Mouse (Mus musculus) embryonic facial prominence, embryonic 10.5 days (tissue): ENCODE results near the gene Tom1. TPM values are rescaled to one million over a fixed set of nuclear protein-coding genes. Genes with fewer than 3 reads are reported as not detected.

Experiments used
- DNase-seq: peaks from one replicate; pipeline ENCODE4 v3.0.0-alpha.2; 2017; ENCODE audit warnings: low spot score
- H3K27ac ChIP-seq: fragments of 300-500 bp; sonication (generic); replicated peaks from 2 replicates; pipeline ENCODE4 v1.5.1; 2016; ENCODE audit warnings: mild to moderate bottlenecking
- H3K27me3 ChIP-seq: fragments of 300-500 bp; sonication (generic); replicated peaks from 2 replicates; pipeline ENCODE4 v1.6.1; 2016; ENCODE audit warnings: low read depth, mild to moderate bottlenecking; ENCODE audit not compliant: poor library complexity, severe bottlenecking
- H3K36me3 ChIP-seq: fragments of 300-500 bp; sonication (generic); replicated peaks from 2 replicates; pipeline ENCODE4 v1.6.1; 2016; ENCODE audit warnings: mild to moderate bottlenecking, moderate library complexity
- H3K4me1 ChIP-seq: fragments of 300-500 bp; sonication (generic); 2 replicates; pipeline ENCODE4 v1.6.1; 2016
- H3K4me3 ChIP-seq: fragments of 300-500 bp; sonication (generic); 2 replicates; pipeline ENCODE4 v1.5.1; 2016; ENCODE audit warnings: mild to moderate bottlenecking, moderate library complexity
- H3K9me3 ChIP-seq: fragments of 300-500 bp; sonication (generic); 2 replicates; pipeline ENCODE4 v1.6.1; 2016; ENCODE audit warnings: mild to moderate bottlenecking
- WGBS: fragments of 180-500 bp; shearing (Covaris S2); methylation state at CpG from one replicate; pipeline ENCODE4 v1.1.7; 2016; 5-methylcytosine and 5-hydroxymethylcytosine counted together
- polyA plus RNA-seq: library from polyadenylated mRNA; unstranded; fragments of >200 nt; fragmentation: Nextera tagmentation; extraction: Ambion mirVana; gene quantifications from 2 replicates; pipeline ENCODE4 v1.2.1, GENCODE M21; 2016

The Tom1 gene
- polyA plus RNA-seq, 1 experiment from 2014 or later = 32.3 TPM

- no peak for DNase-seq
- peaks cover 10% of the 10 kb centered on the region for H3K4me1 ChIP-seq
- H3K27me3 ChIP-seq = no peaks in the 10 kb centered on the region
- no peaks in the 10 kb centered on the region for H3K36me3 ChIP-seq
- H3K27ac ChIP-seq = no peak overlapping the region
- H3K4me3 ChIP-seq = no peak overlapping the region
- H3K9me3 ChIP-seq = no peaks in the 10 kb centered on the region
- WGBS = 85% methylated on average over 6 of the region's 6 CpGs
Observed at GRCm38 (mm10) chr8:75082181-75082805, 48.8 kb downstream of the Tom1 start.

- peaks cover 11% of the 10 kb centered on the region for H3K4me1 ChIP-seq
- H3K4me3 ChIP-seq = peak overlapping the region; percentile 52
- H3K27ac ChIP-seq = peak overlapping the region; percentile 65
- H3K36me3 ChIP-seq = no peaks in the 10 kb centered on the region
- H3K27me3 ChIP-seq = no peaks in the 10 kb centered on the region
- peak; percentile 94 for DNase-seq
- WGBS = 7% methylated on average over 17 of the region's 17 CpGs
- no peaks in the 10 kb centered on the region for H3K9me3 ChIP-seq
Observed at GRCm38 (mm10) chr8:75083846-75084245, 50.3 kb downstream of the Tom1 start.

- Histone ChIP-seq H3K9me3 (no peaks in the 10 kb centered on the region), H3K36me3 (no peaks in the 10 kb centered on the region), H3K4me1 (peaks cover 18% of the 10 kb centered on the region), H3K27me3 (no peaks in the 10 kb centered on the region), H3K4me3 (peak overlapping the region; percentile 52; the same call in 1 of the 2 replicates), H3K27ac (peak overlapping the region; percentile 65)
- no peak for DNase-seq
- 79% methylated on average over 3 of the region's 3 CpGs for whole genome bisulfite sequencing
Observed at GRCm38 (mm10) chr8:75084382-75085064, 51.0 kb downstream of the Tom1 start.

- no peak for DNase-seq
- WGBS = 88% methylated on average over 2 of the region's 2 CpGs
- H3K4me1 ChIP-seq = peaks cover 22% of the 10 kb centered on the region
Observed at GRCm38 (mm10) chr8:75086002-75086401, 52.5 kb downstream of the Tom1 start.

GRCm38 (mm10) chr8:75087127-75087526, 53.6 kb downstream of the Tom1 start:
- H3K27ac ChIP-seq = no peak overlapping the region
- H3K36me3 ChIP-seq = no peaks in the 10 kb centered on the region
- 0 out of 2 replicates have a peak, but pooled peaks cover 3% of the 10 kb centered on the region for H3K27me3 ChIP-seq
- H3K4me1 ChIP-seq = peaks cover 22% of the 10 kb centered on the region
- DNase-seq = no peak
- no peaks in the 10 kb centered on the region for H3K9me3 ChIP-seq
- H3K4me3 ChIP-seq = no peak overlapping the region

More at GRCm38 (mm10) chr8:75086002-75086401, 52.5 kb downstream of the Tom1 start:
- H3K27me3 ChIP-seq = 0 out of 2 replicates have a peak, but pooled peaks cover 3% of the 10 kb centered on the region
- no peaks in the 10 kb centered on the region for H3K9me3 ChIP-seq
- H3K4me3 ChIP-seq = no peak overlapping the region
- H3K36me3 ChIP-seq = no peaks in the 10 kb centered on the region
- no peak overlapping the region for H3K27ac ChIP-seq

- peak; percentile 74 for DNase-seq
- Histone ChIP-seq H3K4me1 (peaks cover 20% of the 10 kb centered on the region), H3K27me3 (0 out of 2 replicates have a peak, but pooled peaks cover 3% of the 10 kb centered on the region), H3K36me3 (no peaks in the 10 kb centered on the region), H3K4me3 (peak overlapping the region; percentile 38; the same call in 1 of the 2 replicates), H3K9me3 (no peaks in the 10 kb centered on the region), H3K27ac (peak overlapping the region; percentile 83)
- WGBS = 29% methylated on average over 6 of the region's 6 CpGs
Observed at GRCm38 (mm10) chr8:75088989-75089881, 55.7 kb downstream of the Tom1 start.

- Histone ChIP-seq H3K27ac (no peak overlapping the region), H3K27me3 (0 out of 2 replicates have a peak, but pooled peaks cover 3% of the 10 kb centered on the region), H3K4me3 (no peak overlapping the region), H3K36me3 (peaks cover 3% of the 10 kb centered on the region), H3K9me3 (no peaks in the 10 kb centered on the region), H3K4me1 (peaks cover 20% of the 10 kb centered on the region)
- no peak for DNase-seq
- WGBS = 76% methylated on average over 4 of the region's 4 CpGs
Observed at GRCm38 (mm10) chr8:75090781-75091365, 57.4 kb downstream of the Tom1 start.

GRCm38 (mm10) chr8:75093399-75094156, 60.1 kb downstream of the Tom1 start, which contains the start of gene Hmox1:
Gene Hmox1 (plus strand): TSS chr8:75093621.
- peaks cover 20% of the 10 kb centered on the region for H3K4me1 ChIP-seq
- DNase-seq = peak; percentile 94
- H3K4me3 ChIP-seq = peak within 1 kb of the TSS; percentile 76
- no peaks in the 10 kb centered on the region for H3K9me3 ChIP-seq
- 1% methylated on average over 36 of the region's 36 CpGs for WGBS
- peak within 1 kb of the TSS; percentile 87 for H3K27ac ChIP-seq
- 0 out of 2 replicates have a peak, but pooled peaks cover 3% of the 10 kb centered on the region for H3K27me3 ChIP-seq
- peaks cover 30% of the 10 kb centered on the region for H3K36me3 ChIP-seq

GRCm38 (mm10) chr8:75102956-75103355, 69.5 kb downstream of the Tom1 start:
- no peak for DNase-seq
- H3K36me3 ChIP-seq = peaks cover 24% of the 10 kb centered on the region
- H3K27me3 ChIP-seq = no peaks in the 10 kb centered on the region
- H3K4me1 ChIP-seq = peaks cover 3% of the 10 kb centered on the region; the same call in 1 of the 2 replicates
- no peak overlapping the region for H3K27ac ChIP-seq
- no peak overlapping the region for H3K4me3 ChIP-seq
- H3K9me3 ChIP-seq = no peaks in the 10 kb centered on the region
- WGBS = 87% methylated on average over 4 of the region's 4 CpGs

GRCm38 (mm10) chr8:75103376-75103878, 69.9 kb downstream of the Tom1 start:
- DNase-seq = no peak
- Histone ChIP-seq H3K9me3 (no peaks in the 10 kb centered on the region), H3K36me3 (peaks cover 19% of the 10 kb centered on the region), H3K4me3 (no peak overlapping the region), H3K4me1 (peaks cover 3% of the 10 kb centered on the region; the same call in 1 of the 2 replicates), H3K27me3 (no peaks in the 10 kb centered on the region), H3K27ac (no peak overlapping the region)
- 48% methylated on average over 8 of the region's 8 CpGs for whole genome bisulfite sequencing

- under 1% methylated on average over 9 of the region's 9 CpGs for WGBS
Observed at GRCm38 (mm10) chr8:75108527-75109235, 75.2 kb downstream of the Tom1 start.

More at GRCm38 (mm10) chr8:75108527-75109235, 75.2 kb downstream of the Tom1 start:
- DNase-seq = peak; percentile 87
- Histone ChIP-seq H3K4me1 (peaks cover 26% of the 10 kb centered on the region), H3K4me3 (peak overlapping the region; percentile 84), H3K9me3 (no peaks in the 10 kb centered on the region), H3K27ac (peak overlapping the region; percentile 99), H3K27me3 (no peaks in the 10 kb centered on the region), H3K36me3 (peaks cover 36% of the 10 kb centered on the region)
